25 mouse cellular contexts compared by ENCODE assay signal in the genomic region with DNA sequence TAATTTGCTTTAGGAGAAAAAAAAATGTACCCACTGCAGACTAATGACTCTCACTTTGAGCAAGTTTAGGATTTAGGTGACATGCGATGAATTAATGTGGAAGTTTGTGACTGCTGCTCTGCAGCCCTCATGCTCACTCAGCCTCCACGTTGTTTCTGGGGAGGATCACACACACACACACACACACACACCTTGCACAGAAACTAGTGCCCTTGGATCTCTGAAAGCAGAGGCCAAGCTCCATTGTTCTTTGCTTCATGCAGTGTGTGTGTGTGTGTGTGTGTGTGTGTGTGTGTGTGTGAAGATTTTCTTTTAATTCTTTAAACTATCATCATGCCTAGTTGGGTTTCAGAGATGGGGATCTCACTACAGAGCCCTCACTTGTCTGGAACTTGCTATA.
A peak's percentile ranks its signal among the peaks of the same experiment; 100 is the strongest.
DNase-seq lines count a peak whose midpoint lies in the region; ATAC-seq and TF ChIP-seq lines count a peak whose summit lies in the region.
"Had no signal": no experiment of that assay in that cellular context is flagged by ENCODE, and none has a peak within 500 bp of the region (broad histone marks: within the 10 kb centered on the region; RNA-seq: fewer than 3 reads in every experiment).

No protein-coding gene starts in this region.

- H3K27ac ChIP-seq in forebrain, embryonic 10.5 days: no peak overlapping the region
- no peak overlapping the region for H3K27ac ChIP-seq in forebrain, embryonic 15.5 days (replicated peaks)
- no peak overlapping the region for H3K27ac ChIP-seq in intestine, embryonic 14.5 days (ENCODE audit: low read depth)
- H3K27ac ChIP-seq in intestine, embryonic 16.5 days (ENCODE audit: low read length): no peak overlapping the region
- H3K27ac ChIP-seq in midbrain, embryonic 15.5 days: 0 out of 2 replicates have a peak overlapping the region, but pooled peaks have one; percentile 11
- no peak overlapping the region; the same call in 1 of the 2 replicates for H3K27ac ChIP-seq in midbrain, embryonic 13.5 days
- H3K27ac ChIP-seq: embryonic facial prominence, embryonic 10.5 days; embryonic facial prominence, embryonic 12.5 days; forebrain, embryonic 12.5 days had no signal

- no peak overlapping the region for H3K9ac ChIP-seq in forebrain, embryonic 15.5 days (replicated peaks)
- no peak overlapping the region for H3K9ac ChIP-seq in intestine, embryonic 14.5 days (ENCODE audit: low read length)
- H3K9ac ChIP-seq in intestine, embryonic 16.5 days (ENCODE audit: low read depth, low read length): no peak overlapping the region
- H3K9ac ChIP-seq in midbrain, embryonic 15.5 days: no peak overlapping the region
- no peak overlapping the region for H3K9ac ChIP-seq in midbrain, embryonic 13.5 days (replicated peaks)
- H3K9ac ChIP-seq: embryonic facial prominence, embryonic 12.5 days; forebrain, embryonic 12.5 days had no signal

- H3K79me2 ChIP-seq in myocyte (ENCODE audit: control insufficient read depth, insufficient read depth): no peaks in the 10 kb centered on the region

- no peaks in the 10 kb centered on the region for H3K9me3 ChIP-seq in forebrain, embryonic 10.5 days
- no peaks in the 10 kb centered on the region for H3K9me3 ChIP-seq in forebrain, embryonic 15.5 days
- no peaks in the 10 kb centered on the region for H3K9me3 ChIP-seq in intestine, embryonic 14.5 days (ENCODE audit: control insufficient read depth, low read length)
- H3K9me3 ChIP-seq in intestine, embryonic 16.5 days (ENCODE audit: control insufficient read depth, low read length): no peaks in the 10 kb centered on the region
- no peaks in the 10 kb centered on the region for H3K9me3 ChIP-seq in midbrain, embryonic 15.5 days
- H3K9me3 ChIP-seq in midbrain, embryonic 13.5 days: no peaks in the 10 kb centered on the region
- H3K9me3 ChIP-seq: embryonic facial prominence, embryonic 10.5 days; embryonic facial prominence, embryonic 12.5 days; forebrain, embryonic 12.5 days had no signal

- H3K36me3 ChIP-seq in forebrain, embryonic 10.5 days (replicated peaks): 0 out of 2 replicates have a peak, but pooled peaks cover 5% of the 10 kb centered on the region
- no peaks in the 10 kb centered on the region for H3K36me3 ChIP-seq in forebrain, embryonic 15.5 days
- H3K36me3 ChIP-seq in intestine, embryonic 14.5 days (ENCODE audit: control insufficient read depth, insufficient read depth, low read length): no peaks in the 10 kb centered on the region
- no peaks in the 10 kb centered on the region for H3K36me3 ChIP-seq in intestine, embryonic 16.5 days (ENCODE audit: control insufficient read depth, insufficient read depth, low read length)
- H3K36me3 ChIP-seq in midbrain, embryonic 15.5 days (replicated peaks): 0 out of 2 replicates have a peak, but pooled peaks cover 4% of the 10 kb centered on the region
- peaks cover 5% of the 10 kb centered on the region for H3K36me3 ChIP-seq in midbrain, embryonic 13.5 days
- no peaks in the 10 kb centered on the region for H3K36me3 ChIP-seq in myocyte (ENCODE audit: control insufficient read depth, insufficient read depth)
- H3K36me3 ChIP-seq: forebrain, embryonic 12.5 days; G1E had no signal

- H3K4me1 ChIP-seq in forebrain, embryonic 10.5 days: no peaks in the 10 kb centered on the region
- H3K4me1 ChIP-seq in forebrain, embryonic 15.5 days: no peaks in the 10 kb centered on the region
- no peaks in the 10 kb centered on the region for H3K4me1 ChIP-seq in intestine, embryonic 14.5 days (replicated peaks; ENCODE audit: control insufficient read depth, insufficient read depth, low read length)
- no peaks in the 10 kb centered on the region for H3K4me1 ChIP-seq in intestine, embryonic 16.5 days (ENCODE audit: control insufficient read depth, insufficient read depth, low read length)
- peaks cover 10% of the 10 kb centered on the region for H3K4me1 ChIP-seq in midbrain, embryonic 15.5 days
- peaks cover 17% of the 10 kb centered on the region for H3K4me1 ChIP-seq in midbrain, embryonic 13.5 days (replicated peaks)
- H3K4me1 ChIP-seq: embryonic facial prominence, embryonic 12.5 days; forebrain, embryonic 12.5 days had no signal

- no peak overlapping the region for H3K4me2 ChIP-seq in forebrain, embryonic 15.5 days (replicated peaks)
- H3K4me2 ChIP-seq in intestine, embryonic 14.5 days (ENCODE audit: low read length): no peak overlapping the region
- no peak overlapping the region for H3K4me2 ChIP-seq in intestine, embryonic 16.5 days (ENCODE audit: low read depth, low read length)
- H3K4me2 ChIP-seq in midbrain, embryonic 15.5 days: no peak overlapping the region
- no peak overlapping the region for H3K4me2 ChIP-seq in midbrain, embryonic 13.5 days (replicated peaks)
- H3K4me2 ChIP-seq in myocyte (ENCODE audit: low read depth): no peak overlapping the region
- H3K4me2 ChIP-seq: embryonic facial prominence, embryonic 12.5 days; forebrain, embryonic 12.5 days had no signal

- peak; percentile 11 for DNase-seq in forebrain, embryonic 10.5 days (ENCODE audit: extremely low spot score, low spot score)
- peak; percentile 44 for DNase-seq in intestine, embryonic 14.5 days (ENCODE audit: low spot score)
- DNase-seq: adrenal gland, adult 8-10 months; adrenal gland, postnatal 14 days; adrenal gland, postnatal 36 days; B cell, adult 2 months; cerebellum, adult 11-12 months; cerebellum, adult 2 months; cerebellum, adult 9-10 months; cerebellum, postnatal 10 days; cerebellum, postnatal 25 days had no signal

- H3K4me3 ChIP-seq in forebrain, embryonic 10.5 days: no peak overlapping the region
- no peak overlapping the region for H3K4me3 ChIP-seq in forebrain, embryonic 15.5 days
- no peak overlapping the region for H3K4me3 ChIP-seq in intestine, embryonic 14.5 days (ENCODE audit: low read depth, low read length)
- H3K4me3 ChIP-seq in intestine, embryonic 16.5 days (ENCODE audit: low read length): no peak overlapping the region
- H3K4me3 ChIP-seq in midbrain, embryonic 15.5 days: no peak overlapping the region
- H3K4me3 ChIP-seq in midbrain, embryonic 13.5 days (replicated peaks): no peak overlapping the region
- H3K4me3 ChIP-seq in myocyte: no peak overlapping the region
- H3K4me3 ChIP-seq: embryonic facial prominence, embryonic 10.5 days; embryonic facial prominence, embryonic 12.5 days; forebrain, embryonic 12.5 days had no signal

- H3K27me3 ChIP-seq in forebrain, embryonic 10.5 days (ENCODE audit: poor library complexity, severe bottlenecking): no peaks in the 10 kb centered on the region
- no peaks in the 10 kb centered on the region for H3K27me3 ChIP-seq in forebrain, embryonic 15.5 days
- H3K27me3 ChIP-seq in intestine, embryonic 14.5 days (replicated peaks; ENCODE audit: control insufficient read depth, insufficient read depth, low read length): no peaks in the 10 kb centered on the region
- H3K27me3 ChIP-seq in intestine, embryonic 16.5 days (replicated peaks; ENCODE audit: control insufficient read depth, insufficient read depth, low read length): no peaks in the 10 kb centered on the region
- no peaks in the 10 kb centered on the region for H3K27me3 ChIP-seq in midbrain, embryonic 15.5 days (replicated peaks)
- H3K27me3 ChIP-seq in midbrain, embryonic 13.5 days: no peaks in the 10 kb centered on the region
- no peaks in the 10 kb centered on the region for H3K27me3 ChIP-seq in myocyte (ENCODE audit: control insufficient read depth, insufficient read depth, insufficient read length)
- H3K27me3 ChIP-seq: CH12.LX; embryonic facial prominence, embryonic 12.5 days; forebrain, embryonic 12.5 days; Patski had no signal

- no peak for ATAC-seq in forebrain, embryonic 15.5 days (replicated peaks)
- no peak for ATAC-seq in intestine, embryonic 14.5 days (replicated peaks; ENCODE audit: low FRiP score, low TSS enrichment, low read depth)
- ATAC-seq in intestine, embryonic 16.5 days: no peak
- no peak for ATAC-seq in midbrain, embryonic 15.5 days (replicated peaks)
- no peak for ATAC-seq in midbrain, embryonic 13.5 days
- ATAC-seq: activated CD4-positive, CD25-positive, alpha-beta regulatory T cell, adult 4 months; CD4-positive, CD25-positive, alpha-beta regulatory T cell, adult 4 months; forebrain, embryonic 14.5 days; Patski had no signal

- no peak overlapping the region for H3ac ChIP-seq in myocyte (ENCODE audit: control insufficient read depth, insufficient read length)

- no peak for TF ChIP-seq POLR2A in myocyte (IDR thresholded peaks at IDR 0.05; ENCODE audit: insufficient read length, low read depth)

- 85% methylated on average over 2 of the region's 2 CpGs for WGBS in forebrain, embryonic 10.5 days
- 75% methylated on average over 2 of the region's 2 CpGs for WGBS in forebrain, embryonic 15.5 days
- WGBS in intestine, embryonic 14.5 days: 74% methylated on average over 2 of the region's 2 CpGs
- WGBS in intestine, embryonic 16.5 days: 75% methylated on average over 2 of the region's 2 CpGs
- 78% methylated on average over 2 of the region's 2 CpGs for WGBS in midbrain, embryonic 15.5 days
- 89% methylated on average over 2 of the region's 2 CpGs for WGBS in midbrain, embryonic 13.5 days

TF ChIP-seq in myocyte, 11 proteins besides CTCF, POLR2A, EP300 and RAD21:
- TF ChIP-seq POLR2AphosphoS2 (IDR thresholded peaks at IDR 0.05; ENCODE audit: insufficient read length, low read depth): peak; percentile 25
- no peak for TF ChIP-seq SRF (IDR thresholded peaks at IDR 0.05; ENCODE audit: control insufficient read depth, insufficient read length, low read depth)
